Mouse (Mus musculus) adrenal gland, adult 18-20 months (tissue): ENCODE measurements around the gene Fstl3. TPM values are rescaled to one million over a fixed set of nuclear protein-coding genes. Genes with fewer than 3 reads are reported as not detected.

Experiments
- DNase-seq, 2 experiments: peaks; one replicate each; pipeline ENCODE4 v3.0.0; 2021 to 2022; ENCODE audit warnings: low spot score in 2 of 2
- total RNA-seq, 2 experiments: library from RNA; stranded (reverse); gene quantifications; 1 replicate in 1 of 2; 2 replicates in 1 of 2; pipeline ENCODE4 v1.2.3; 2021

Fstl3 gene
- total RNA-seq, 2 experiments from 2014 or later: 11.0 to 28.5 TPM

- DNase-seq: no peak
Measured at GRCm38 (mm10) chr10:79783920-79784800, 7.1 kb downstream of the Fstl3 start.

- DNase-seq: peak; percentile 82 to 85
Measured at GRCm38 (mm10) chr10:79788386-79789158, 11.5 kb downstream of the Fstl3 start.

GRCm38 (mm10) chr10:79789581-79789980, 12.5 kb downstream of the Fstl3 start:
- DNase-seq: no peak

- DNase-seq: no peak
Measured at GRCm38 (mm10) chr10:79790861-79791260, 13.8 kb downstream of the Fstl3 start, which contains the start of gene Prss57. Prss57 (minus strand) TSS chr10:79790961.

- DNase-seq: no peak
Measured at GRCm38 (mm10) chr10:79792339-79793040, 15.4 kb downstream of the Fstl3 start.

GRCm38 (mm10) chr10:79793051-79793737, 16.1 kb downstream of the Fstl3 start, which contains the start of gene Palm:
Palm (plus strand) TSS chr10:79793572.
- DNase-seq: peak; percentile 86 to 90

- DNase-seq: peak in 1 of 2 experiments; percentile 42
Measured at GRCm38 (mm10) chr10:79793738-79794490, 16.8 kb downstream of the Fstl3 start.

- peak; percentile 50 to 70 for DNase-seq
Measured at GRCm38 (mm10) chr10:79794491-79794931, 17.4 kb downstream of the Fstl3 start.

- no peak for DNase-seq
Measured at GRCm38 (mm10) chr10:79795905-79796304, 18.8 kb downstream of the Fstl3 start.

- DNase-seq: no peak
Measured at GRCm38 (mm10) chr10:79797326-79797725, 20.3 kb downstream of the Fstl3 start.

- DNase-seq: no peak
Measured at GRCm38 (mm10) chr10:79798289-79798928, 21.3 kb downstream of the Fstl3 start.

- DNase-seq: no peak
Measured at GRCm38 (mm10) chr10:79800508-79800907, 23.4 kb downstream of the Fstl3 start.

GRCm38 (mm10) chr10:79801837-79802236, 24.8 kb downstream of the Fstl3 start:
- no peak for DNase-seq

GRCm38 (mm10) chr10:79802331-79802971, 25.4 kb downstream of the Fstl3 start:
- DNase-seq: peak; percentile 61 to 73

- no peak for DNase-seq
Measured at GRCm38 (mm10) chr10:79803716-79804323, 26.7 kb downstream of the Fstl3 start.

GRCm38 (mm10) chr10:79805636-79806035, 28.6 kb downstream of the Fstl3 start:
- DNase-seq: peak in 1 of 2 experiments; percentile 58

GRCm38 (mm10) chr10:79806331-79806730, 29.3 kb downstream of the Fstl3 start:
- no peak for DNase-seq

GRCm38 (mm10) chr10:79806972-79807371, 29.9 kb downstream of the Fstl3 start:
- no peak for DNase-seq
